Mouse (Mus musculus) Muller cell, postnatal 12 days (primary cell): ENCODE results near the gene Pde4d.

Experiments used
- DNase-seq: peaks from one replicate; pipeline ENCODE4 v3.0.0-alpha.2; 2015; ENCODE audit errors: inconsistent ontology term

The Pde4d gene

GRCm38 (mm10) chr13:109686906-109687305 is 1237.2 kb downstream of the Pde4d start:
- DNase-seq: no peak

GRCm38 (mm10) chr13:109688195-109688594 is 1238.4 kb downstream of the Pde4d start:
- DNase-seq: no peak

GRCm38 (mm10) chr13:109689176-109689575 is 1239.4 kb downstream of the Pde4d start:
- no peak for DNase-seq

- no peak for DNase-seq
Observed at GRCm38 (mm10) chr13:109690558-109690957, 1240.8 kb downstream of the Pde4d start.

GRCm38 (mm10) chr13:109692851-109693250 is 1243.1 kb downstream of the Pde4d start:
- no peak for DNase-seq

DNA sequence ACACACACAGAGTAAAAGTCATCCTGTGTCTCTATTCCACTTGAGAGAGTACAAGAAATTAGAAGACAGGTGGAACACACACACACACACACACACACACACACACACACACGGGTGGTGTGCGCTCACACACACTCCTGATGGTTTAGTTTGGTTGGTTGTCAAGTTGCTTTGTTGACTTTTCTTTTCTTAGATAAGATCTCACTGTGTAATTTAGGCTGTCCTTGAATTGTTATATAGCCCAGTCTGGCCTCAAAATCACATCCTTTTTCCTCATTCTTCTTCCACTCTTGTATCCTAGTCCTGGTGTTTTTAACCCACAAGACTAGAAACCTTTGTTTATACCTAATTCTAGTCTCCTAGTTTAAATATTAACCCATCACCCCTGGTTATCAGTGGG is 1244.0 kb downstream of the Pde4d start:
- DNase-seq: no peak

GRCm38 (mm10) chr13:109694293-109694692 is 1244.5 kb downstream of the Pde4d start:
- DNase-seq: peak; percentile 93

- DNase-seq: no peak
Observed at GRCm38 (mm10) chr13:109695098-109695497, 1245.3 kb downstream of the Pde4d start.

- no peak for DNase-seq
Observed at GRCm38 (mm10) chr13:109706141-109706540, 1256.4 kb downstream of the Pde4d start.

DNA sequence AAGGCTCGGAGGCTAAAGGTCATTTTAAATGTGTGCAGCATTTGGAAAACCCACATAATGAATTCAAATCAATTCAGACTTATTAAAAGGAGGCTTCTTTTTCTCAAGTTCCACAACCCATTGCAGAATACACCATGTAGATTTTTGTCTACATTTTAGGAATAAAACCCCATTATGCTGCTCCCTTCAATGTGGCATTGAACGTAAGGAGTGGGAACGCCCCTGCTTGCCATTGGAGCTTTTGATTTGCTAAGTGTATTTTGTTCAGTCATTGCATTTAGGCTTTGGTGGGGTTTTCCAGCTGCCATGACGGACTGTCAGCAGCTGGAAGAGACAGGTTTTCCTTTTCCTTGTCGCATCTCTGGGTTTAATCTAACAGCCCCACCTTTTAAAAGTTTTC is 1256.8 kb downstream of the Pde4d start:
- DNase-seq: no peak

- DNase-seq: peak; percentile 58
Observed at GRCm38 (mm10) chr13:109707154-109707553, 1257.4 kb downstream of the Pde4d start.

DNA sequence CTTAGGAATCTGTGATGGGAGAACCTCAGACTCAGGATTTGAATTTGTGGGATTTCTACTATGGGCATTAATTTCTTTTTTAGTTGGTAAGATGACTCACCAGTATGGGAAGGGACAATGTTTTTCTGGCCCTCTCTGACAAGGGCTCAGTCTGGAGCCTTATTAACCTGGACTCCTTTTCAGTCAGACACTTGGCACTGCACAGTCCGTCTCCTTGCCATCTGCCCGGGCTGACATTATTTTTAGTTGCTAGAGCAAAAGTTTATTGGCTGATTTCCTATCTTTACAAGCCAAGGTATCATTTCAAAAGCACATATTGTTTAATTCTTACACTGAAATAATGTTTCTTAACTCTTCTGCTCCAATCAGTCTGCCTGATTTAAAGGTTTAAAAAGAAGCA is 1258.6 kb downstream of the Pde4d start:
- peak; percentile 46 for DNase-seq

DNA sequence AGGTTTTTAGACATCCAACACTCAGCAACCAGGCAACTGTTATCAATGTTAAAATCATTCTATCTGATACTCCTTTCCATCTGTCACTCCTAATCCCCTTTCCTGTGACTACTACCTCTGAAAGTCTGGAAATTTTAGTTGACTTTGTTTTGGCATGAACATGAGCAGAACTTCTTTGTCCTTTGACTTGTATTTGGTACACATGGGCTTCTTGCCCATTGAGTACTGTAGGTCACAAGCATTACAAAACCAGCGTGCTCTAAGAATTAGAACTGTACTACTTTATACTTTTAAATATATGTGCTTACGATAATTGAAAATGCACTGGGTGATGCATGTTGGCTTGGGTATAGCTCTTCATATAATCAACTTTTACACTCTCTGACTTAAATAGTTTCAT is 1264.8 kb downstream of the Pde4d start:
- no peak for DNase-seq

- no peak for DNase-seq
Observed at GRCm38 (mm10) chr13:109715321-109715720, 1265.6 kb downstream of the Pde4d start.

- no peak for DNase-seq
Observed at GRCm38 (mm10) chr13:109720127-109720713, 1270.5 kb downstream of the Pde4d start.

DNA sequence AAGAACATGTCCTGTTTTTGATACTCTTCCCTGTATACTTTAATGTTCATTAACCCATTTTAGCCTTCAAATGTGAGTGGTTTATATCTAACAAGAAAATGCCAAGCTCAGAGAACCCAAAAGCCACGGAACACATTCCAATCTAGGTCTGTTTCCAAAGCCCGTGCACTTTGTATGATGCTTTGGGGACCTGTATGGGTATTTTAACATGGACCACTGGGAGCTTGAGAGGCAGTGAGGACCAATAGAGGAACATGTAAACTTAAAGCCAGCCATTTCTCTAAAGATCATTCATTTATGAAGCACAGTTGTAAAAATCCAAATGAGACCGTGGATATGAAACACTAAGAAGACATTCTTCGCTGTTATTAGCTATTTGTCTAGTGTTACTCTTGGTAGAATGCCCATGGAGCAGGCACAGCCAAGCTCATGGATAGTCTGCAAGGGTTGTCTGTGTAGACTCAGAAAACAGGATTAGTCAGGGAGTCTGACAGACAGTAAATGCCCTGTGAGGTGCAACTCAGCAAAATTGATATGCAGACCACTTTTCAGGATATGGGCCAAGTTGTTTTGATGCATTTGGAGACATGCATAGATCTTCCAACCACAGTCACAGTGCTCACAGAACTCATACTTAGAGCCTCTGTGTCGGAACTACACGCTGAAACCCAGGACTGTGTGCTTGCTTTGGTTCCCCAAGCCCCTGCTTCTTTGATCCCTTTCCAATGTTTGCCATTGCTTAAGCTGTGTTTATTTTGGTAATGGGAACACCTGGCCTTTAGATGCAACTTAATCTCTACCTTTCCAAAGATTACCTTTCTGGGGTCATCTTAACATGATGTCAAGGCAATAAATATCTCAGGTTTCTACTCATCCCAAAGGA is 1272.7 kb downstream of the Pde4d start:
- no peak for DNase-seq

- DNase-seq: no peak
Observed at GRCm38 (mm10) chr13:109727346-109727745, 1277.6 kb downstream of the Pde4d start.

DNA sequence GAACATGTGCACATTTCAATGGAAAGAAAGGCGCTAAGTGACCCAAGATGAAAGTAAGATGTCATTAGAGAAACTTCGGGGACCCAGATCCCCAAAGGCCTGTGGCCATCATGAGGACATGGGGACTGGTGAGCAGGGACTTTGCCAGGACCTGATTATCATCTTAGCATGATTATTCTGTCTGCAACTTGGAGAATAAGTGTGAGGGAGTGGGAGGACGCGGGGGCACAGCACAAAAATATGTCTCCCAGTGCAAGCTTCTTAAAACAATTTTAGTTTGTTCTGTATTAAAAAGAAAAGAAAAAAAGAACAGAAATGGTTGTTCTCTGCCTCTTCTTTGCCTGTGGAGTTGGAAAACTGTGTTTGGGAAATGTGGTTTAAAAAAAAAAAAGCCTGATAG is 1279.9 kb downstream of the Pde4d start:
- DNase-seq: no peak

GRCm38 (mm10) chr13:109732655-109733376 is 1283.1 kb downstream of the Pde4d start:
- DNase-seq: no peak

DNA sequence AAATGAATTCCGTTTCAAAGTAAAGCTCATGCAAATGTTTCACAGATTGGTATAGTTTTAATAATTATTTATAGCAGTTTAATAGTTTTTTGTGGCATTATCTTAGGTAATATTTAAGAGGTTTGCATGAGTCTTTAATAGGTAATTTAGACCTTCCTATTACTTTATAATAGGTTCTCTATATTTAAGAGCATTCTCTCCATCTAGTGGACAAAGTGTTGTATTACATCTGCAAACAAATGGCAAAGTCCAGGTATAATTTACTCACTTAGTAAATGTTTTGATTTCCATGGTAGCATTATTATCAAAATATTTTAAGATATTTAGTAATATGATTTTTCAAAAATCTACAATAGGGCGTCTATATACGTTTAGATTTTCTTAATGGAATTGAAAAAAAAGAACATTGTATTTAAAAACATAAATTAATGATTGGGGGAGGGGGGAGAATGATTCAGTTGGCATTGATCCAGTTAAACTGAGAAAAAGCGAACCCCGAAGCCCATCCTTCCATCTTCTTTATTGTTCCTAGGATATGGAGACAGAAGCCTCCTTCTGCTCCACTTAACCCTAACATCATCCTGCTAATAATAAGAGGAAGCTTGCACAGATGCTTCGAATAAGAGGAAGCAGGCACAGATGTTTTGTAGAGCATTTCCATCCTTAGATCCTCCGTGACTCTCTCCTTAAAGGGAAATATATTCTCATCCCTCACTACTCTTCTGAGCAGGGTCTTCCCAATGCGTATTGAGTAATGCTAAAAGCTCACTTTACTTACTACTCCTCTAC is 1286.7 kb downstream of the Pde4d start:
- peak; percentile 7 for DNase-seq

- no peak for DNase-seq
Observed at GRCm38 (mm10) chr13:109746492-109746891, 1296.7 kb downstream of the Pde4d start.
